Mouse (Mus musculus) lung, adult 2 months (tissue): Measurements from ENCODE around the gene Apba3.
A peak's percentile ranks its signal among the peaks of the same experiment; 100 is the strongest.

Experiments used
- CTCF ChIP-seq: fragments of 200-500 bp; IDR thresholded peaks from 2 replicates; pipeline ENCODE4 v1.5.1; 2011; ENCODE audit warnings: mild to moderate bottlenecking, low read length, control low read depth; ENCODE audit not compliant: insufficient read depth
- POLR2A ChIP-seq: fragments of 200-500 bp; IDR thresholded peaks from 2 replicates; pipeline ENCODE4 v1.6.1; 2011; ENCODE audit warnings: low read depth, mild to moderate bottlenecking, control low read depth, low read length, borderline replicate concordance; ENCODE audit errors: extremely low read depth

DNA sequence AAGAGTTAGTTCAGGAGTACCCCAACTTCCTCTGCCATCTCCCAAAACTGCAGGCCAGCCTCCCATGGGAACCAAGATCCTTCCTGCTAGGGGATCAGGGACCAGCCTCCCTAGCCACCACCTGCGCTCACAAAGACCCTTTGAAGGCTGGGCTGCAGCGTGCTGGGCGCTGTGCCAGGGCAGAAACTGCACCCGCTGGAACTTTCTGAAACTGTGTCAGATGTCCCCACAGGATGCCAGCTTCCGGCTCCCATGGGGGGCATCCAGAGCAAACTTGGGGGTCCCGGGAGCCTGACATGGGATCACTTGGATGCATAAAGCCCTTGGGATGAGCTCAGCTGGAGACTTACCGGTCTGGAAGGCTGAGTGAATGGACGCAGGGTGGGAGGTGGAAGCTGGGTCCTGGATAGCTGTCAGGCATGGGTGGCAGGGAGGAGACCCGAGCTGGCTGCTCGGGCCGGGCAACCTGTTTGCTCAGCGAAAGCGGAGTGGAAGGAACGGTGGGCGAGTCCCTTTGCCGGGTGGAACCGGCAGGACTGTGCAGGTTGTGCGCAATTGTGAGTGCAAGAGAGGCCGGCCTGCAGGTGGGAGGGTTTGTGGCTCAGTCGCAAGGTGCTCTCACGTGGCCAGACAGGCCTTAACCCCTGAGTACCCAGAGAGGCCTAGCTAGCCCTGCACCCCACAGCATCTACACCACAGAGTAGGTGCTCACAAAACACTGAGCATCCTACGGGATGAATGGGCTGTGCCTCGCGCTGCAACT lies 24.1 kb downstream of the Apba3 start:
- TF ChIP-seq POLR2A (peak; percentile 55; the same call in 1 of the 2 replicates), CTCF (no peak)
